Mouse (Mus musculus): ENCODE results near the gene Dnah6. TPM values are rescaled to one million over a fixed set of nuclear protein-coding genes. Genes with fewer than 3 reads are reported as not detected.

Dnah6 gene
- polyA plus RNA-seq, 1 experiment from 2014 or later, result 0.06 TPM

GRCm38 (mm10) chr6:73127594-73127993 lies 93.9 kb downstream of the Dnah6 start:
- H3K9ac ChIP-seq, result no peak overlapping the region
- no peak overlapping the region for H3K4me2 ChIP-seq
- ATAC-seq (ENCODE audit: insufficient number of reproducible peaks, low FRiP score, low TSS enrichment, low read depth), result no peak
- 74% methylated on average over 9 of the region's 9 CpGs for WGBS
- no peak overlapping the region for H3K4me3 ChIP-seq
- no peaks in the 10 kb centered on the region for H3K36me3 ChIP-seq
- no peaks in the 10 kb centered on the region for H3K27me3 ChIP-seq
- H3K27ac ChIP-seq, result no peak overlapping the region
- H3K4me1 ChIP-seq, result no peaks in the 10 kb centered on the region
- no peaks in the 10 kb centered on the region for H3K9me3 ChIP-seq

- Histone ChIP-seq H3K27me3 (no peaks in the 10 kb centered on the region), H3K4me1 (no peaks in the 10 kb centered on the region), H3K36me3 (no peaks in the 10 kb centered on the region), H3K27ac (no peak overlapping the region), H3K4me2 (no peak overlapping the region), H3K9ac (no peak overlapping the region), H3K4me3 (no peak overlapping the region), H3K9me3 (no peaks in the 10 kb centered on the region)
- no peak for ATAC-seq (ENCODE audit: insufficient number of reproducible peaks, low FRiP score, low TSS enrichment, low read depth)
- WGBS, result 86% methylated on average over 11 of the region's 11 CpGs
Measured at GRCm38 (mm10) chr6:73120348-73120747, 101.1 kb downstream of the Dnah6 start.

GRCm38 (mm10) chr6:73113898-73114297 lies 107.6 kb downstream of the Dnah6 start:
- H3K27me3 ChIP-seq, result no peaks in the 10 kb centered on the region
- H3K27ac ChIP-seq, result no peak overlapping the region
- H3K4me3 ChIP-seq, result no peak overlapping the region
- H3K9ac ChIP-seq, result no peak overlapping the region
- peaks cover 8% of the 10 kb centered on the region; the same call in 1 of the 2 replicates for H3K4me1 ChIP-seq
- no peak for ATAC-seq (ENCODE audit: insufficient number of reproducible peaks, low FRiP score, low TSS enrichment, low read depth)
- H3K4me2 ChIP-seq, result no peak overlapping the region
- no peaks in the 10 kb centered on the region for H3K36me3 ChIP-seq
- H3K9me3 ChIP-seq, result no peaks in the 10 kb centered on the region
- 71% methylated on average over 2 of the region's 2 CpGs for WGBS

GRCm38 (mm10) chr6:73113365-73113764 lies 108.1 kb downstream of the Dnah6 start:
- no peak for ATAC-seq (ENCODE audit: insufficient number of reproducible peaks, low FRiP score, low TSS enrichment, low read depth)
- WGBS, result 15% methylated on average over 2 of the region's 2 CpGs
- no peak overlapping the region for H3K4me3 ChIP-seq
- H3K27ac ChIP-seq, result no peak overlapping the region
- no peaks in the 10 kb centered on the region for H3K27me3 ChIP-seq
- peaks cover 8% of the 10 kb centered on the region; the same call in 1 of the 2 replicates for H3K4me1 ChIP-seq
- H3K4me2 ChIP-seq, result no peak overlapping the region
- H3K9ac ChIP-seq, result no peak overlapping the region
- H3K9me3 ChIP-seq, result no peaks in the 10 kb centered on the region
- no peaks in the 10 kb centered on the region for H3K36me3 ChIP-seq

- no peak overlapping the region for H3K27ac ChIP-seq
- H3K27me3 ChIP-seq, result no peaks in the 10 kb centered on the region
- H3K9me3 ChIP-seq, result no peaks in the 10 kb centered on the region
- no peak overlapping the region for H3K4me3 ChIP-seq
- 94% methylated on average over 4 of the region's 4 CpGs for WGBS
- H3K36me3 ChIP-seq, result no peaks in the 10 kb centered on the region
- no peaks in the 10 kb centered on the region for H3K4me1 ChIP-seq
- ATAC-seq (ENCODE audit: insufficient number of reproducible peaks, low FRiP score, low TSS enrichment, low read depth), result no peak
- no peak overlapping the region for H3K4me2 ChIP-seq
- H3K9ac ChIP-seq, result no peak overlapping the region
Measured at GRCm38 (mm10) chr6:73093133-73093532, 128.3 kb downstream of the Dnah6 start.

GRCm38 (mm10) chr6:73090836-73091235 lies 130.6 kb downstream of the Dnah6 start:
- Histone ChIP-seq H3K4me3 (no peak overlapping the region), H3K36me3 (no peaks in the 10 kb centered on the region), H3K4me1 (no peaks in the 10 kb centered on the region), H3K27me3 (no peaks in the 10 kb centered on the region), H3K27ac (no peak overlapping the region), H3K9ac (no peak overlapping the region), H3K9me3 (no peaks in the 10 kb centered on the region), H3K4me2 (no peak overlapping the region)
- WGBS, result 72% methylated on average over 8 of the region's 8 CpGs
- no peak for ATAC-seq (ENCODE audit: insufficient number of reproducible peaks, low FRiP score, low TSS enrichment, low read depth)

DNA sequence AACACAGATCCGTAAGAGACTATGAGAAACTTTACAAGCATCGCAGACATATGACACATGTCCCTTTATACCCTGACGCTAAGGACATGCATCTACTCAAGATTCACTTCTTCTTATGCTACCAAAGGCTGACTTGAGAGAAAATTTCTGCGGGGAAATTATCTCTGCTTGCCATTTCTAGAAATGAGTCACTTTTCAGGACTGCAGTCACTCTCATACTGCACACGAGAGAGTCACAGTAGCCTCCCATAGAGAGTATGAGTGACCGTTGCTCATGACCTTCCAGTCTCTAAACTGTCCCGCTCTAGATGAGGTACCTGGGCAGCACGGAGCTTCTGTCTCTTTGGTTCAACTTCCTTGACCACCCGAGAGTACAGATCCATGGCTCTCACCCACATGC lies 138.9 kb downstream of the Dnah6 start:
- Histone ChIP-seq H3K9me3 (no peaks in the 10 kb centered on the region), H3K4me3 (no peak overlapping the region), H3K27ac (no peak overlapping the region), H3K9ac (no peak overlapping the region), H3K36me3 (no peaks in the 10 kb centered on the region), H3K27me3 (no peaks in the 10 kb centered on the region), H3K4me1 (no peaks in the 10 kb centered on the region), H3K4me2 (no peak overlapping the region)
- 90% methylated on average over 9 of the region's 9 CpGs for WGBS
- no peak for ATAC-seq (ENCODE audit: insufficient number of reproducible peaks, low FRiP score, low TSS enrichment, low read depth)

GRCm38 (mm10) chr6:73072093-73072786 lies 149.2 kb downstream of the Dnah6 start:
- H3K4me3 ChIP-seq, result no peak overlapping the region
- no peaks in the 10 kb centered on the region for H3K4me1 ChIP-seq
- no peaks in the 10 kb centered on the region for H3K27me3 ChIP-seq
- H3K4me2 ChIP-seq, result no peak overlapping the region
- no peak overlapping the region for H3K27ac ChIP-seq
- ATAC-seq (ENCODE audit: insufficient number of reproducible peaks, low FRiP score, low TSS enrichment, low read depth), result no peak
- H3K9me3 ChIP-seq, result no peaks in the 10 kb centered on the region
- WGBS, result 60% methylated on average over 3 of the region's 3 CpGs
- H3K36me3 ChIP-seq, result no peaks in the 10 kb centered on the region
- H3K9ac ChIP-seq, result no peak overlapping the region

DNA sequence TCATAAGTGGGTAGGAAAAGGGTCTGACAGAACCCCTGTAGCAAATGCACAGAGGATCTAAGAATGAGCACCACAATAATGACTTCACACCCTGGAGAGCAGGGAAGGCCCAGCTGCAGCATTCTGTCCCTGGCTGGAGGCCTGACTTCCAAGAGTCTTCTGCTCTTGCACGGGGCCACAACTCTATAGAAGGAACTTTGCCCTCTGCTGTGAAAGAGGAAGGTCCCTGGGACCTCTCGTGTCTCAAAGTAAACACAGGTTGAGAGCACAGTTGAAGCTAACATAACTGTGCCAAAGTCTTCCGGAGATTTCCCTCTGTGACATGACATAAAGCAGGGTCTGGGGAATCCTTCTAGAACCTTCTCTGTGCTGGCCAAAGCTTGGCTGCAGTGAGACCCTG lies 150.2 kb downstream of the Dnah6 start:
- Histone ChIP-seq H3K4me2 (no peak overlapping the region), H3K9me3 (no peaks in the 10 kb centered on the region), H3K9ac (no peak overlapping the region), H3K27ac (no peak overlapping the region), H3K27me3 (no peaks in the 10 kb centered on the region), H3K4me1 (no peaks in the 10 kb centered on the region), H3K36me3 (no peaks in the 10 kb centered on the region), H3K4me3 (no peak overlapping the region)
- 74% methylated on average over 3 of the region's 3 CpGs for WGBS
- ATAC-seq (ENCODE audit: insufficient number of reproducible peaks, low FRiP score, low TSS enrichment, low read depth), result no peak

GRCm38 (mm10) chr6:73070663-73071062 lies 150.8 kb downstream of the Dnah6 start:
- Histone ChIP-seq H3K4me3 (no peak overlapping the region), H3K9ac (no peak overlapping the region), H3K27me3 (no peaks in the 10 kb centered on the region), H3K9me3 (no peaks in the 10 kb centered on the region), H3K4me2 (no peak overlapping the region), H3K36me3 (no peaks in the 10 kb centered on the region), H3K27ac (no peak overlapping the region), H3K4me1 (no peaks in the 10 kb centered on the region)
- ATAC-seq (ENCODE audit: insufficient number of reproducible peaks, low FRiP score, low TSS enrichment, low read depth), result no peak
- WGBS, result 76% methylated on average over 6 of the region's 6 CpGs

GRCm38 (mm10) chr6:73064551-73064950 lies 156.9 kb downstream of the Dnah6 start:
- no peak overlapping the region for H3K9ac ChIP-seq
- H3K36me3 ChIP-seq, result no peaks in the 10 kb centered on the region
- H3K27me3 ChIP-seq, result no peaks in the 10 kb centered on the region
- no peak overlapping the region for H3K4me2 ChIP-seq
- no peak overlapping the region for H3K4me3 ChIP-seq
- H3K9me3 ChIP-seq, result no peaks in the 10 kb centered on the region
- H3K27ac ChIP-seq, result no peak overlapping the region
- no peaks in the 10 kb centered on the region for H3K4me1 ChIP-seq
- whole genome bisulfite sequencing, result 69% methylated on average over 3 of the region's 3 CpGs
- ATAC-seq (ENCODE audit: insufficient number of reproducible peaks, low FRiP score, low TSS enrichment, low read depth), result no peak

DNA sequence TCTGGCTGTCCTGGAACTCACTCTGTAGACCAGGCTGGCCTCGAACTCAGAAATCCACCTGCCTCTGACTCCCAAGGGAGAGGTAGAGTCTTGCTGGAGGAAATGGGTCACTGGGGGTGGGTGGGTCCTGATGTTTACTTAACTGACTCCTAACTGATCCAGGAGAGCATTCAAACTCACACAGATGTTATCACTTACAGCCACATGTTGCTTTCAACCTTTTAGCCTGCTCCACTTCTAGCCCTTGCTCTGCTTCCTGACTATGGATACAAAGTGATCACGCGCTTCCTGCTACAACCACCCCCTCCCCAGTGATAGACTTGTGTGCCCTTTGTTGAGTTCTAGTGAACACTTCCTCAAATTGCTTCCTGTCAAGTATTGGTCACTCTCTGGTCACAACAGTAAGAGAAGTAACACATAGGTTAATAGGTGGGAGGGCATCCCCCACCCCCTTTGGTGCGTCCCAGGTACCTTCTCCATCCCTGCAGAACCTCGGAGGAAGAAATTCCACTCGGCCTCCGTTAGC lies 161.8 kb downstream of the Dnah6 start:
- Histone ChIP-seq H3K9me3 (no peaks in the 10 kb centered on the region), H3K4me2 (no peak overlapping the region), H3K4me1 (no peaks in the 10 kb centered on the region), H3K27me3 (no peaks in the 10 kb centered on the region), H3K9ac (no peak overlapping the region), H3K4me3 (no peak overlapping the region), H3K27ac (no peak overlapping the region), H3K36me3 (no peaks in the 10 kb centered on the region)
- no peak for ATAC-seq (ENCODE audit: insufficient number of reproducible peaks, low FRiP score, low TSS enrichment, low read depth)
- 75% methylated on average over 7 of the region's 7 CpGs for WGBS

- no peaks in the 10 kb centered on the region for H3K36me3 ChIP-seq
- H3K27me3 ChIP-seq, result no peaks in the 10 kb centered on the region
- H3K4me2 ChIP-seq, result no peak overlapping the region
- no peak for ATAC-seq (ENCODE audit: insufficient number of reproducible peaks, low FRiP score, low TSS enrichment, low read depth)
- no peak overlapping the region for H3K27ac ChIP-seq
- no peaks in the 10 kb centered on the region for H3K4me1 ChIP-seq
- H3K9ac ChIP-seq, result no peak overlapping the region
- no peaks in the 10 kb centered on the region for H3K9me3 ChIP-seq
- no peak overlapping the region for H3K4me3 ChIP-seq
- 65% methylated on average over 4 of the region's 4 CpGs for WGBS
Measured at GRCm38 (mm10) chr6:73059162-73059561, 162.3 kb downstream of the Dnah6 start.
